Mouse (Mus musculus) liver, embryonic 12.5 days (tissue): ENCODE results near the gene Dnah9. TPM values are rescaled to one million over a fixed set of nuclear protein-coding genes. Genes with fewer than 3 reads are reported as not detected.

Experiments
- ATAC-seq: fragments of 200-750 bp; cut with Nextera tagmentation; 2 replicates; pipeline ENCODE4 v1.8.0; 2017; ENCODE audit warnings: moderate number of reproducible peaks, mild to moderate bottlenecking, moderate library complexity
- H3K27ac ChIP-seq: fragments of 300-500 bp; sonication (generic); 2 replicates; pipeline ENCODE4 v1.5.1; 2016; ENCODE audit warnings: mild to moderate bottlenecking
- H3K27me3 ChIP-seq: fragments of 300-500 bp; sonication (generic); replicated peaks from 2 replicates; pipeline ENCODE4 v1.6.1; 2016; ENCODE audit warnings: mild to moderate bottlenecking, moderate library complexity
- H3K36me3 ChIP-seq: fragments of 300-500 bp; sonication (generic); 2 replicates; pipeline ENCODE4 v1.6.1; 2016; ENCODE audit warnings: mild to moderate bottlenecking, moderate library complexity
- H3K4me1 ChIP-seq: fragments of 300-500 bp; sonication (generic); 2 replicates; pipeline ENCODE4 v1.6.1; 2016
- H3K4me2 ChIP-seq: fragments of 300-500 bp; sonication (generic); 2 replicates; pipeline ENCODE4 v1.6.1; 2016; ENCODE audit warnings: mild to moderate bottlenecking, moderate library complexity
- H3K4me3 ChIP-seq: fragments of 300-500 bp; sonication (generic); 2 replicates; pipeline ENCODE4 v1.5.1; 2016; ENCODE audit warnings: mild to moderate bottlenecking, moderate library complexity
- H3K9ac ChIP-seq: fragments of 300-500 bp; sonication (generic); 2 replicates; pipeline ENCODE4 v1.6.1; 2016; ENCODE audit warnings: mild to moderate bottlenecking, moderate library complexity
- H3K9me3 ChIP-seq: fragments of 300-500 bp; sonication (generic); replicated peaks from 2 replicates; pipeline ENCODE4 v1.6.1; 2016; ENCODE audit warnings: mild to moderate bottlenecking, moderate library complexity
- WGBS: fragments of 180-500 bp; shearing (Covaris S2); methylation state at CpG from one replicate; pipeline ENCODE4 v1.1.7; 2016; ENCODE audit not compliant: insufficient replicate concordance; 5-methylcytosine and 5-hydroxymethylcytosine counted together
- polyA plus RNA-seq: library from polyadenylated mRNA; unstranded; fragments of >200 nt; fragmentation: Nextera tagmentation; extraction: Ambion mirVana; gene quantifications from 2 replicates; pipeline ENCODE4 v1.2.1, GENCODE M21; 2016

Gene Dnah9
- not detected in 2 replicates for polyA plus RNA-seq

DNA sequence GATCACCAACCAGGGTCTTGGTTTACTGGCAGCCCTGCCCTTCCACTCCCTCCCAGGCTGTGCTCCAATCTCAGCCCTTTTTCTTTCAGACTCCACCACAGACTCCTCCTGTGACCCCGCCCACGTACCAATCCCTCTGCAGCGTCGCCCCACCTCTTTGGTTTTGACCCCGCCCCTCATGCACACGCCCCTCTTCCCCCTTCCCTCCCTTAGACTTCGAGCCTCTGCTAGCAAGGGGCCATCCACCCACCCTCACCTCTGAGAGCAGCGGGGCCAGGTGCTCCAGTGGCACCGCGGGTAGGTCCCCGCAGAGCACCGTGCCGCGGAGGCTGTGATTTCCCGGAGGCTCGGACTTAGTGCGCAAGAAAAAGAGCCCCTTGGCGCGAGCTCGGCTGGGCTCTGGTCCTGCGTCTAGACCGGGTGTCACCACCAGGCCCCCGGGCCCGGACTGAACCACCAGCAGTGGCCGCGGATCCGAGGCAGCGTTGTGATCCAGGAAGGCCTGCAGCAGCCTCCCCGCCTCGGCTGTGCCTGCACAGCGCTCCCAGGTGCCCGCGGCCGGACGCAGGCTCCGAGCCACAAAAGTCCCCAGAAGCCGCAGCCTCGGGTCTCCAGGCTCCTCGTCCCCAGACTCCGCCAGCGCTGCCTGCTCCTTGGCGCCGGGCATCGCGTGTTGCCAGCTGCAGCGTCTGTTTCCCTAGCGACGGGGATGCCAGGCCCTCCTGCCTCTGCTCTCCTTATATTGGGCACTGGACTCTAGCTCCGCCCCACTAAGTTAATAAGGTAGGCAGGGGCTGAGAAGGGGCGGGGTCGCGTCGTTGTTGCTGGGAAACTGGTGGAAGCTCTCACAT lies at the start of gene Dnah9:
Gene Dnah9, minus strand, starts transcription at position 751 of the 851 bp plus-strand sequence.
- Histone ChIP-seq H3K4me1 (no peaks in the 10 kb centered on the region), H3K27ac (no peak within 1 kb of the TSS), H3K4me3 (peak within 1 kb of the TSS; percentile 44), H3K9me3 (no peaks in the 10 kb centered on the region), H3K36me3 (no peaks in the 10 kb centered on the region), H3K4me2 (peak within 1 kb of the TSS; percentile 68), H3K9ac (no peak within 1 kb of the TSS), H3K27me3 (peaks cover 18% of the 10 kb centered on the region)
- ATAC-seq = peak; percentile 58; the same call in 1 of the 2 replicates
- WGBS = under 1% methylated on average over 53 of the region's 53 CpGs

DNA sequence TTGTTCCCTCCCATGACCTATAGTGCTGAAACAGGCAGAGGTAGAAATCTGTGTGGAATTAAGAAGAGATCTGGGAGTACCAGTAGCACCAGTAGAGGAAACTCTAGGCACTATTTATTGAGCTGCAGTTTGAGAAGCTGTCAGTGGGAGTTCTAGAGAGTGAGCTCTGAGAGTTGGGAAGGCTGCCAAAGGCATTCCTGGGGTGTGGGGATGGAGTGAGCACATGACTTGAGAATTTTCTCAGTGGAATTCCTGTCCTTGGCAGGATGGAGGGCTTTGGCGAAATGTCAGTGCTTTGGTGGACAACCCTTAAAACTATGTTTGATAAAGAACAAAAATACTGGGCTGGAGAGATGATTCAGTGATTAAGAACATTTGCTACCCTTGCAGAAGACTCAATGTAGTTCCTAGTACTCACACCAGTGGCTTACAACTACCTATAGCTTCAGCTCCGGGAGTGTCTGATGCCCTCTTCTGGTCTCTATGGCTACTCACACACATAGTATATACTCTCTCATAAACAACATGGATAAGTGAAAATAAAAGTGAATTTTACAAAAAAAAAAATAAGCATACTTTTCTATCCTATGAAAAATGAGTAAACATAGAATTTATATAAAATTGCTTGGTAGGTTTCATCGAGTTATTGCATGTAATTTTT lies 20.4 kb upstream of the Dnah9 start:
- Histone ChIP-seq H3K36me3 (no peaks in the 10 kb centered on the region), H3K27me3 (no peaks in the 10 kb centered on the region), H3K4me3 (no peak overlapping the region), H3K27ac (no peak overlapping the region), H3K9me3 (no peaks in the 10 kb centered on the region), H3K4me2 (no peak overlapping the region), H3K4me1 (no peaks in the 10 kb centered on the region), H3K9ac (no peak overlapping the region)
- ATAC-seq = no peak
- 60% methylated on average over 3 of the region's 3 CpGs for WGBS

DNA sequence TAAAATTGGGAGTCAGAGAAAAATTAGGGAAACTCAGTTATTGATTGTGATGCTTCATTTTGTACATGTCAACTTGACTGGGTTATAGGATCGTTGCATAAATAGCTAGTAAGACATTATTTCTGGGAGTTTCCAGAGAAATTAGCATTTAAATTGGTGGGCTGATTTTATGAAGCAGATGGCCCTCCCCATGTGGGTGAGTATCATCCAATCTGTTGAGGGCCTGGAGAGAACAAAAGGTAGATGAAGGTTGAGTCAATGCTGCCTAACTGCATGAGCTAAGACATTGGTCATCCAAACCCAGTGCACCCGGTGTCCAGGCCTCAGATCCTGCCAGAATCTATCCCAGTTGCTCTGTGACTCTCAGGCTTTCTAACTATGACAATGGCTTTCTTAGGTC lies 19.8 kb upstream of the Dnah9 start:
- no peaks in the 10 kb centered on the region for H3K9me3 ChIP-seq
- WGBS = 68% methylated on average over 2 of the region's 2 CpGs
- H3K4me1 ChIP-seq = no peaks in the 10 kb centered on the region
- no peak overlapping the region for H3K4me2 ChIP-seq
- no peaks in the 10 kb centered on the region for H3K27me3 ChIP-seq
- H3K4me3 ChIP-seq = no peak overlapping the region
- no peak overlapping the region for H3K9ac ChIP-seq
- no peaks in the 10 kb centered on the region for H3K36me3 ChIP-seq
- no peak overlapping the region for H3K27ac ChIP-seq
- no peak for ATAC-seq

DNA sequence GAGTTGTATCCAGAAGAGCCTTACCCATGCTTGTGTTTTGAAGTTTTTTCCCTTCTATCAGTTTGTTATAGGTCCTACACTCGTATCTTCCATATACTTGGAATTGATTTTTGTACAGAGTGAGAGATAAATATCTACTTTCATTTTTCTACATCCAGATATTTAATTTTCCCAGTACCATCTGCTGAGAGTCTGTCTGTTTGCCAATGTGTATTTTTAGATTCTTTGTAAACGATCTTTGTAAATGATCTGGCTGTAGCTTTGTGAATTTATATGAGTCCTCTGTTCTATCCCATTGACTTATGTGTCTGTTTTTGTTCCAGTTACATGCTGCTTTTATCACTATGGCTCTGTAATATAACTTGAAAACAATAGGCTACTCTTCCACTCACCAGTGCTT lies 9.4 kb upstream of the Dnah9 start:
- WGBS = 41% methylated on average over 2 of the region's 2 CpGs
- no peak overlapping the region for H3K27ac ChIP-seq
- H3K27me3 ChIP-seq = no peaks in the 10 kb centered on the region
- no peak overlapping the region for H3K4me2 ChIP-seq
- H3K4me3 ChIP-seq = no peak overlapping the region
- no peak overlapping the region for H3K9ac ChIP-seq
- H3K9me3 ChIP-seq = no peaks in the 10 kb centered on the region
- no peak for ATAC-seq
- no peaks in the 10 kb centered on the region for H3K36me3 ChIP-seq
- H3K4me1 ChIP-seq = no peaks in the 10 kb centered on the region

DNA sequence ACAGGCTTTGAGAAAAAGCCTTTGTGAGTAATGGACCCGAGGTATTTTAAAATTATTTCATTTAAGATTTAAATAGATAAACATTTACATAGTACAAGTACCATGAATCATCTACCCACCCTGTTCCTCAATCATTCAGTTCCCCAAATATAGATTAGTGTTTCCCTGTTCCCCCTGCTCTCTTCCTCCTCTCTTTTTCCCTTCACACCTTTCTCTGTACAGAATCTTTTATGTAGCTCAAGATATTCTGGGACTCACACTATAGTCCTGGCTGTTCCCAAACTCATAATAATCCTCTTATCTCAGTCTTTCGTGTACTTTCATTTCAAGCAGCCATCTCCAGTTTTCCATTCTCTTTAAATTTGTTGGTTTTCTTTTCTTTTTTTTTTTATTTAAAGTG lies 4.3 kb downstream of the Dnah9 start:
- Histone ChIP-seq H3K9me3 (no peaks in the 10 kb centered on the region), H3K9ac (no peak overlapping the region), H3K27ac (no peak overlapping the region), H3K4me3 (no peak overlapping the region), H3K4me2 (no peak overlapping the region), H3K27me3 (peaks cover 18% of the 10 kb centered on the region), H3K36me3 (no peaks in the 10 kb centered on the region), H3K4me1 (no peaks in the 10 kb centered on the region)
- ATAC-seq = no peak
- 58% methylated on average over 2 of the region's 2 CpGs for WGBS

- no peak for ATAC-seq
- Histone ChIP-seq H3K9ac (no peak overlapping the region), H3K4me3 (no peak overlapping the region), H3K9me3 (no peaks in the 10 kb centered on the region), H3K36me3 (no peaks in the 10 kb centered on the region), H3K27me3 (no peaks in the 10 kb centered on the region), H3K4me1 (no peaks in the 10 kb centered on the region), H3K27ac (no peak overlapping the region), H3K4me2 (no peak overlapping the region)
- 53% methylated on average over 11 of the region's 11 CpGs for WGBS
These were observed 27.6 kb downstream of the Dnah9 start for GRCm38 (mm10) chr11:66140631-66141252.

DNA sequence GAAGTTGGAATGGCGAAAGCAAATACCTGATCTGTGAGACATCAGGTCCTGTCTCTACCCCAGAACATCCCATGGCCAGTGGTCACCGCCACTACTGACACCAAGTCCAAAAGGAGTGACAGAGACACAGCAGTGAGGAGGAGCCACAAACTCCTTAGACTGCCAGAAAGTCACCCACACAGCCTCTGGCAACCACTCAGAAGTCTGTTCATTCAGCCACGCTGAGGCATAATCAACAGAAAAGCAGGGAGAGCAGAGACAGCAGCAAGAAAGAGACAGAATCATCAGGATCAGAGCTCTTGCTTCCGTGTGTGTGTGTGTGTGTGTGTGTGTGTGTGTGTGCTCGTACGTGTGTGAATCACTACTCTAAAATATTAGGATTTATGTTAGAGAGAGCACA lies 33.5 kb downstream of the Dnah9 start:
- no peak overlapping the region for H3K27ac ChIP-seq
- H3K36me3 ChIP-seq = no peaks in the 10 kb centered on the region
- WGBS = 61% methylated on average over 6 of the region's 6 CpGs
- H3K4me1 ChIP-seq = no peaks in the 10 kb centered on the region
- H3K9me3 ChIP-seq = no peaks in the 10 kb centered on the region
- no peak for ATAC-seq
- H3K4me2 ChIP-seq = no peak overlapping the region
- H3K4me3 ChIP-seq = no peak overlapping the region
- no peaks in the 10 kb centered on the region for H3K27me3 ChIP-seq
- H3K9ac ChIP-seq = no peak overlapping the region

DNA sequence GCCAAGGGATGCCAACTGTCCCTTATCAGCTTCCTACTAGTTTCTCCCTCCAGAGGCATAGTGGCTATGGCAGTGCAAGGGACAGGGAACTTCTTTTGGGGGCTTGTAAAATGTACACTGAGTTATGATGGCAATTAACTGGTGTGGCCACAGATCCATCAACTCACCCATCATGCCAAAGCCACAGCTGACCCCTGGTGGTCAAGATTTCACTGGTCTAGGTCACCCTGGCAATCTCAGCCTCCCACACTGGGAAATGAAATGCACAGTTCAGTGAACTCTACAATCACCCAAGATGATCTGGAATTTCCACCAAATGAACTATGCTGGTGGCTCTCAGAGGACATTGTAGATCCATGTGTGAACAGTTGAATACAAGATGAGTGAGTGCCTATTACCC lies 42.2 kb downstream of the Dnah9 start:
- H3K4me2 ChIP-seq = no peak overlapping the region
- H3K9ac ChIP-seq = no peak overlapping the region
- no peaks in the 10 kb centered on the region for H3K9me3 ChIP-seq
- ATAC-seq = no peak
- H3K27ac ChIP-seq = no peak overlapping the region
- H3K27me3 ChIP-seq = no peaks in the 10 kb centered on the region
- no peak overlapping the region for H3K4me3 ChIP-seq
- H3K4me1 ChIP-seq = no peaks in the 10 kb centered on the region
- H3K36me3 ChIP-seq = no peaks in the 10 kb centered on the region

DNA sequence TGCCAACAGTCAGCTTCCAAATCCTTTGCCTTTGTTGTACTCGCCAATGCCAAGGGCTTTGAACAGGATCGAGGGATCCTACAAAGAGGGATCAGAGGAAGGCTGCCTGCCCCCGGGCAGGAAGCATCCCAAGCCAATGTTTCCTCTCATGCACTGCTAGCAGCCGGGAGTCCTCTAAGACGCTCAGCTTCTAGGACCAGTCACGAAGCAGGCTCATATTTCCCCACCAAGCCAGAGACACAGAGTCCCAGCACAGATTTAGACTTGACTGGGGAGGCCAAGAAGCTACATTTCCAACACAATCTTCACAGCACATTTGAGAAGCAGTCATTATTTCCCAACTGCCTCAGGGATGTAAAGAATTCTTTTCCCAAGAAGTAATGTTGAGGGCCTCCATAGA lies 43.9 kb downstream of the Dnah9 start:
- H3K4me3 ChIP-seq = no peak overlapping the region
- no peak overlapping the region for H3K4me2 ChIP-seq
- no peak overlapping the region for H3K27ac ChIP-seq
- H3K9me3 ChIP-seq = no peaks in the 10 kb centered on the region
- H3K36me3 ChIP-seq = no peaks in the 10 kb centered on the region
- no peaks in the 10 kb centered on the region for H3K27me3 ChIP-seq
- H3K9ac ChIP-seq = no peak overlapping the region
- 44% methylated on average over 6 of the region's 6 CpGs for WGBS
- no peaks in the 10 kb centered on the region for H3K4me1 ChIP-seq
- no peak for ATAC-seq

DNA sequence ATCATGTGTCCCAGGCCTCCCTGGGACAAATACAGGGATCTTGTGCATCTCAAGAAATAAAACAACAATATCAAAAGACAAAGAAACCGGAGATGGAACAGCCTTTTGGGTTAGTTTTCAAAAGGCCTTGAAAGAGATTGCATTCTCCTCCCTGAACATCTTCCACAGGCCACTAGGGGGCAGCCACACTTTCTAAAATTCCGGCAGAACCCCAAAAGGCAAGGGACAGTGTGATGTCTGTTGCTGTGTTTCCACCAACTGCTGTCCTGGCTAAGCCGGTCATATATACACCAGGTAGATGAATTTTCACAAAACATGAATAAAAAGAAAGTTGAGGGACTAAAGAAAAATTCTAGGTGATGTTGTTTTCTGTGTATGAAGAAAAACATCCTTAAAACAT lies 46.3 kb downstream of the Dnah9 start:
- H3K4me2 ChIP-seq = no peak overlapping the region
- H3K27ac ChIP-seq = no peak overlapping the region
- no peaks in the 10 kb centered on the region for H3K9me3 ChIP-seq
- H3K4me1 ChIP-seq = no peaks in the 10 kb centered on the region
- WGBS = 22% methylated on average over 3 of the region's 3 CpGs
- no peak overlapping the region for H3K4me3 ChIP-seq
- no peaks in the 10 kb centered on the region for H3K27me3 ChIP-seq
- no peak for ATAC-seq
- H3K9ac ChIP-seq = no peak overlapping the region
- no peaks in the 10 kb centered on the region for H3K36me3 ChIP-seq

DNA sequence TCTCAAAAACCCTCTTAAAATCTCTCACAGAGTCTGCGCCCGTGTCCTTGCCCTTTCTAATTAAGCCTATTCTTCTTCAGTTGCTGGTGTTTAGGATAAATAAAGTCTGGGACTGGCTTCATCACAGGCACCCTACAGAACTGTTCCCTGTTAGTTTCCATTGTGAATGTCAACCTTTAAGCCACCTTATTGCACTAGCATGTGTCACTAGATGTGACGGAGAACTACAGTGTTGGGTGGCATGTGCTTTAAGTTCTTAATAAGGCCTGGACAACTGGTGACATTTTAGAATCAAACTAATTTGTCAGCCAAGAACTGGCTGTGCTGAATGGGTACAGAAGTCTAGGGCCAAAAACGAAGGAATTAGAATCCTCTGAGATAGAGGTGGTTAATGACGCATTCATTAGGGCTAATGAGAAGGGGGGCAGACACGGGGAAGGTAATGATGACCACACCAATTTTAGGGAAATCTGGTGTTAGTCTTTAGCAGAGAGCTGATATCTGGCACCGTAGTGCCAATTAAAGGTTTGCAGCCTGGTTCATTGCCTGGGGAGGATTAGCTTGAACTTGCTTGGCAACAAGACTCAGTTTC lies 84.6 kb downstream of the Dnah9 start:
- Histone ChIP-seq H3K4me3 (no peak overlapping the region), H3K36me3 (no peaks in the 10 kb centered on the region), H3K9ac (no peak overlapping the region), H3K27me3 (no peaks in the 10 kb centered on the region), H3K9me3 (no peaks in the 10 kb centered on the region), H3K4me2 (no peak overlapping the region), H3K4me1 (no peaks in the 10 kb centered on the region), H3K27ac (no peak overlapping the region)
- WGBS = 66% methylated on average over 7 of the region's 7 CpGs
- ATAC-seq = no peak

- Histone ChIP-seq H3K27me3 (no peaks in the 10 kb centered on the region), H3K4me2 (no peak overlapping the region), H3K9ac (no peak overlapping the region), H3K4me1 (no peaks in the 10 kb centered on the region), H3K9me3 (no peaks in the 10 kb centered on the region), H3K4me3 (no peak overlapping the region), H3K27ac (no peak overlapping the region), H3K36me3 (no peaks in the 10 kb centered on the region)
- WGBS = 60% methylated on average over 5 of the region's 5 CpGs
- ATAC-seq = no peak
These were observed 95.4 kb downstream of the Dnah9 start for GRCm38 (mm10) chr11:66072921-66073320.
